Mouse (Mus musculus) retina, postnatal 7 days (tissue): Measurements from ENCODE around the gene Dydc1.
"Not testable (repeated sequence)": the region's sequence is repeated elsewhere in the genome, so short reads cannot be mapped to it uniquely, and the experiment has no call there.

Source experiments
- DNase-seq: peaks from one replicate; pipeline ENCODE4 v3.0.0-alpha.2; 2012; ENCODE audit warnings: low read depth, low spot score

Gene Dydc1

DNA sequence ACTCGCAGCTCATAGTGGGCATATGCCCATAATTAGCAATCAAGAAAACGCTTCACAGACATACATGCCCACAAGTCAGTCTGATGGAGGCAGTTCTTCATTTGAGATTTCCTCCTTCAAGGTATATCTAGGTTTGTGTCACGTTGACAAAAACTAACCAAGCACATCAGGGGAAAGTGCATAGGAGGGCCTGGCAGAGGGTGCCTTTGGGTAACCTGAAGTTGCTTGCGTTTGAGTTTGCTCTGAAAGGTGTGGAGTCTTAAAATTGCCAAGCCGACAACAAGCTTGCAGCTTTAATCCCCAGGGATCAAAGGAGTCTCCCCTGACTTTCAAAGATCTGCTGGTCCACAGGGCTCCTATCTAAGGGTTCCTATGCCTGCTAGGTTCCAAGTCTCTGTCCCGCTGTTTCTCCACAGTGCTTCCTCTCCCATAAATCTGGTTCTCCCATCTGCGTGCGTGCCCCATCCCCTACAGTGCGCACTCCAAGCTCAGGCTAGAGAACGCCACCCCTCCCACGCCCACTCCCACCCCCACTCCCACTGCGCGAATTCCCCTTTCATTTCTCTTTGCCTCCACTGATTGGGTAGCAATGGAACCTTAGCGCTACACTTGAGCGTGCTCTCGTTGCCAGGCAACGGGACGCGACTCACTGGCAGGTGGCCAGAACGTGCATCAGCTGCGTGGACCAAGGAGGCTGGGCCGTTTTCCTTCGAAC lies at the start of gene Dydc1:
TSS of gene Dydc1 (plus strand) at position 683 of the 715 bp plus-strand sequence.
- peak; percentile 49 for DNase-seq

DNA sequence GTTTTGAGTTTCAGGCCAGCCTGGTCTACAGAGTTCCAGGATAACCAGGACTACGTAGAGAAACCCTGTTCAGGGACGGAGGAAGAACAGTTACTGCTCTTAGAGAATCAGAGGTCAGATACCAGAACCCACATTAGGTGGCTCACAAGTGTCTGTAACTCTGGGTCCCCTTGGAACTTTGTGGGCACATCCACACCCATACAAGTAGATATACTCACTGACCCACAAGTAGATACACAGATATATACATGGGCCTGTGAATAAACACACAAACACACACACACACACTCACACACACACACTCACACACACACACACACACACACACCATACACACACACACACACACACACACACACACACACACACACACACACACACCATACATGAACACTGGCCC lies 47.6 kb upstream of the Dydc1 start:
- DNase-seq: no peak

DNA sequence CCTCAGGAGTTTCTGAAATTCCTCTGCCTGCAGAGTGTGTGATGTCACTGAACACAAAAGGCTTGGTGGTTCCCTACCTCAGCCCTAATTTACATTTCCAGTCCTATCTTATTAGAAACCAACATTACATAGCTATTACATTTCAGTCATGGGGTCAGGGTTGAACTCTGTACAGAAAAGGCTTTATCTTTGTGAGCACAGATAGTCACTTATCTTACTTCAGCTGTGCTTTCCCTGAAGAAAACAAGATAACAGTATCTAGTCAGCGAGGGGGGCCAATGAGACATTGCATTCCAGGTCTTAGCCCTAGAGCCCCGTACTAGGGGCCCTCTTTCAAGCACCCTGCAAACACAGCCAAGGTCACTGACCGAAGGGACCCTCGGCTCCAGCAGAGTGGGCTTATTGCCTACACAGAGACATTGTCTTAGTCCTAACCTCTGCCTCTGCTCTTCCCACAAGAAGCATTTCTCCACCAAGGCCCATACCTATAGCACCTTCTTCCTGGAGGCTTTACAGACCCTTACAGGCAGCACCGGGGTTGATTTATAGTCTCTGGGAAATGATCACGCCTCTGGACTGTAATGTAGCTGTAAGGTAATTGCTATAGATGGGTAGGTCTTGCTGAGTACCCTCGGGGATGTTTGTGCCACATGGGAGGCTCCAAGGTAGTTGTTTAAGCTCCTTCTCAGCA lies 47.0 kb upstream of the Dydc1 start:
- DNase-seq: no peak

DNA sequence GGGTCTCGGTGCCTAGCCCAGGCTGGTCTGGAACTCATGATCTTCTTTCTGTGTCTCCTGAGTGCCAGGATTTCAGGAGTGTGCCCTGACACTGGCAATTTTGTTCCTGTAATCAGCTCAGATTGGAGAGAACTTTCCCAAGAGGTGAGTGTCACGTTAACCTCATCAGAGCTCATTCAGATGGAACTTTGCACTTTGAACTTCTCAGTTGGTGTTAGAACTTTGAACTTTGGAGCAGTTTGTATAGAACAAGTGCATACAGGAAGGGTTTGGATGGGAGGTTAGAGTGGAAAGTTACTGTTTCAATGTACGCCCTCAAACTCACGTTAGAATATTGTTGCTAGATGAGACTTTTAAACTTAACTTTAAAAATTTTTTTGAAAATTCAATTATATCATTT lies 43.4 kb upstream of the Dydc1 start:
- DNase-seq: no peak

DNA sequence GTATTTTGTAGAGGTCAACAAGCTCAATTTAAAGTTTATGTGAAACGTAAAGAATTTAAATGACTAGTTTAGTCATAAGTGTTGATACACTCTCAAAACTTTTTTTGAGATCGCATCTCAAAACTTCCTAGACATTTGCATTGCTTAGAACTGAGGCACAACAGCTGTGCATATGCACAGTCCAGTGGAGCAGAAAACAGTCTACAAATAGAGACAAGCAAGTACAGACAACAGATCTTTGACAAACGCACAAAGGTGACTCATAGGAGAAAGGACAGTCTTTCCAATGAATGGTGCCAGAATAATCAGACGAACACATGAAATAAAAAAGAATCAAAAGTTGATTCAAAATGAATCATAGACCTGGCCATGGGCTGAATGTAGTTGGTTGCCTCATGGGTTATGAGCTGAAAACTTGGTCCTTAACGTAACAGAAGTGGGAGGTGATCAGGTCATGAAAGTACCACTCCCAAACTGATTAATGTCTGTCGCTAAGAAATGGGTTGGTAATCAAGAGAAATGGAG lies 41.7 kb upstream of the Dydc1 start:
- no peak for DNase-seq

DNA sequence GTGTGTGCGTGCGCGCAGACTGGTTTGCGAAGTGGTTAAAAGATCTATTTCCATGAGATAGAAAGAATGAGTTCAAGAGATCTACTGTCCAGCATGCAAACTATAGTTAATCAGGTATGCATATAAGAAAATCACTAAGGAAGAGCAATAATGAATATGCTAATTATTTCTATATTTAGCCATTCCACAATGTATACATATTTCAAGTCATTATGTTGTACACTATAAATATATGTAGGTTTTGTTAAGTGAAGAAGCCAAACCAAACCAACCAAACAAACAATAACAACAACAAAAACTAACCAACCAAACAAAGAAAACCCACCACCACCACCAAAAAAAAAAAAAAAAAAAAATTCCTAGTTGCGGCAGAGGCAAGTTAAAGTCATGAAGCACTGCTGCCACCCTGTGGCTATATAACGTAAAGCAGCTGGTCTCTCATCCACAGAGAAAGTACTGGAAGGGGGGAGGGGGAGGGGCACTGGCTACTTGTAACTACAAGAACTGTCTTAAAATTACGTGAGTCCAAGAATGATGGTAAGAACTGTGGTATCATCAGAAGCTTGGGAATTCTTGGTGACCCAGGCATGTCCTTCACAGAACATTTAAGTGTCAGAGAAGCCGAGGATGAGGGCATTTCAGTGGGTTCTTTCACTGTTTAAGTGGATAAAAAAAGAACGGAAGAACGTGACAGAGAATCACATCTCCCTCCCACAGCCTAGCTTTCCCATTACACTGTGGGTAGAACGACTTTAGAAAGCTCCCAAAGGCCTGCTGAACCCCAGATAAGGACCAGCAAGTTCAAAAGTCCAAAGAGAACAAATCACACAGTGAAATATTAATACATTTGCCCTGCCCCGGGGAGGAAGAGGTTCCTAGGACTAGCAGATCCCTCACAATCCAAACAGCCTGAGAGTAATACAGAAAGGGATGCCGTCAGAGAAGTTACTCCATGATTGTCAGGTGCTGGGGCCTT lies 39.3 kb upstream of the Dydc1 start:
- peak; percentile 83 for DNase-seq

DNA sequence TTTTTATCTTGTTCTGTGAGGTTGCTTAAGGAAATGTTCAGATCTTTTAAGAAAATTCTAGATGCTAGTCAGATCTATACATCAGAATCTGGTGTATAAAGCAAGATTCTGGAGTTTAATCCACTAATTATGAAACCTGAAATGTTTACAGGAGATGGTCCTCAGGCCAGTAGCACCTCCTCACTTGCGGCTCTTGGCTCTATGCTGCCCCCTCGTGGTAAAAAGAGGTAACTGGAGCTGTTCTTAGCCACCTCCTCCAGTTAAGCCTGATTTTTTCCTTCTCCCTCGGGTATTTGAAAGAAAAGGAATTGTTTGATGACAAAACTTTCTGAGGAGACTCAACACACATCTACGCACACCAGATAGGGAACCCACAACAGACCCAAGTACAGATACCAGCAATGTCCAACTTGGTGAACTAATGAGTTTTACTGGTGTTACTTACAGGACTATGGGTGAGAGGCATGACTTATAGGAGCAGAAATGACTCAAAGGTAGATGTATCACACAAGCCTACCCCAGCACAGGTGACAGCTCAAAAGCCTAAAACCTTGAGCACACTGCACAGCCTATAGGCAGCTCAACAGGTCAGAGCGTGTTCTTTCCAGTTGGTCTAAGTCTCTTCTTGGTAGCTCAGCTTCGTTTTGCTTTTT lies 37.4 kb upstream of the Dydc1 start:
- DNase-seq: peak; percentile 41

DNA sequence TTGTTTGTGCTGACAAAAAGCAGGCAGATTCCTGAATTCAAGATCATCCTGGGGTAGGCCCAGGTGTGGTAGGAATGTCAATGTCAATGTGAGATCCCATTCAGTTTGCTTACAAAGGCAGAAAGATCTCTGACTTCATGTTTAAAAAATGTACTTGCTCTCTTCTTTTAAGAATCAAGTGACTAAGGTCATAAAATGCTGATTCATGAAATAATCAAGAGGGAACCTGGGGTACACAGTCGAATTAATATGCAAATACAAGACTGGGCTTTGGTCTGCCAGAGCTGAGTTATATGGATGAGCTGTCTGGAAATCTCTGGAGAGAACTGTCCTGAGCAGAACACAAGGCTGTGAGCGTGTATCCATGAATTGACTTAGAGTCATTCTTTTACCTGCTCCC lies 25.3 kb upstream of the Dydc1 start:
- DNase-seq: no peak

DNA sequence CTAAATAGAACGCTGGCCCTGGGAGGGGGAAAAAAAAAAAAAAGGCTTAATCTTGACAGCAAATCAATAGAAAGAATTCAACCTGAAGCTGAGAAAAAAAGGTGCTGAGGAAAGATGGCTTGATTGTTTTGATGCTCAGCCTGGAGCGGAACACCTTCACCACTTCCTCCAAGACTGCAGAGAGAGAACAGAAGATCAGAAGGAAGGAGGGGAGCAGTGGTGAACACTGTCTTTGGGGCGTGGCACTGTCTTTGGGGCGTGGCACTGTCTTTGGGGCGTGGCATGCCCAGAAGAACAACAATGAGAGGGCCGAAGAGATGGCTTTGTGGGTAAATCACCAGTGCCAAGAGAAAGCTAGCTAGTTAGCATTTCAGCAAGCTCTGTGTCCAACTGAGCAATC lies 22.2 kb upstream of the Dydc1 start:
- no peak for DNase-seq

DNA sequence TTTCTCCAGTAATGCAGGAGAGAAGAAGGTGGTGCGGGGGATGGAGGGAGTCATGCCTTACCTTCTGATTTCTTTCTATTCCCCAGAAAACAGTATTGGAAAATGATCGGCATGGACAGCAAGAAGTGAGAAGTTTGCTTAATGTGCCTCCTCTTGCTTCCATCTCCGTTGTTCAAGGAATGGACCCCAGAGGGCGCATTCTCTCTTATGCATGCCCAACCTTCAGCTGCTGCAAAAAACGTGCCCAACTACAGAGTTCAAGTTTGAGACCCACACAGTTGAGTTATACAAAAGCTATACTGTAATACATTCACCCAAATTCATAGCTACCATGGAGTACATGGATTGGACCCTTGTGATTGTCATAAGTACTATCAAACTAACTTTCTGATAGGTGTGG lies 20.2 kb upstream of the Dydc1 start:
- no peak for DNase-seq

DNA sequence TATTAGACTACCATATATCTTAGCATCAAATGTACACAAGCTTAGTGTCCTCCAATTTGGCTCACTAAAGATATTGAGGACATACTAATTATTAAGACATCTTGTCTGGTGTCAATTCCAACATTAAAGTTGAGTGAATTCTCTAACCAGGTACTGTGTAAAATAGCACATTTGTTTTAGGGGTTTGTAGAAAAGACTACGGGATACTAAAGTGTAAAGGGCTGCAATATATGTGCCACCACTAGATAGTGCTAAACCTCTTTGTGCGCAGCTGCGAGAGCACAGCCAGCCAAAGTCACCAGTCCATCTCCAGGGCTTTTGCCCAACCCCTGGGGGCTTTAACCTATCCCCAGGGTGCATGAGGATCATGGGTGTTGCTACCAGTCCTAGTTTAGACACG lies 19.5 kb upstream of the Dydc1 start:
- DNase-seq: not testable (repeated sequence)

DNA sequence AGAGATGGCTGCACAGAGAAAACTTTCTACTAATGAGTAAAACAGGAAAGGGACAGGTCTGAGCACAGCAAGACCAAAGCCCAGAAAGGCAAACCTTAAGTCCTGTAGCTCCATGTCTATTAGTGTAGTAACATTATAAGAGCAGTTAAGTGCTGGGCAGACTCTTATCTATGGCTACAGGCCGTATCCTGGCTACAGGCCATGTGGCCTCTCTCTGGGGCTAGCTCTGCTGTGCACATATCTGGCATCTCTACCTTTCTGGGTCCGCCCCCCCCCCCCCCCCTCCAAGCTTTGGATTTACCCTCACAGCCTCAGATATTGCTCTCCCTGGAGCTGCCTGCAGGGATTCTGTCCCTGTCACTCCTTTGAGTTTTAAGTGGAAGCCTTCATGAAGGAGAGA lies 7.5 kb upstream of the Dydc1 start:
- no peak for DNase-seq

DNA sequence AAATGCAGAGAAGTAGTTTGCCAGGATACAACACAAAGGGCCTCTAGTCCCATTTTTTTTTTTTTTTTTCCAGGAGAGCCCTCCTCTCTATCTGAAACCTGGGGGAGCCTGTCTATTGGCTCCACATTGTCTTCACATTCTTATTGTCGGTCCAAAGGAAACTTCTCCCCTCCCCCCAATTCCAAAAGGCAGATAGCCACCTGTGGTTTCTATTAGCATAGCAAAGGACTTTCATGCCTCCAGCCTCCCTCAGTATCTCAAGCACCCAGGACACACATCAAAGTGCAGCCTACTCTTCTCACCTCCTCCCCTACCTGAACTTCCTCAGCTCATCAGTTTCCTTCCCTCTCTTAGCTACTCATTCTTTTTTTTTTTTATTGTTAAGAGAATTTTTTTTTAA lies 6.3 kb upstream of the Dydc1 start:
- no peak for DNase-seq

DNA sequence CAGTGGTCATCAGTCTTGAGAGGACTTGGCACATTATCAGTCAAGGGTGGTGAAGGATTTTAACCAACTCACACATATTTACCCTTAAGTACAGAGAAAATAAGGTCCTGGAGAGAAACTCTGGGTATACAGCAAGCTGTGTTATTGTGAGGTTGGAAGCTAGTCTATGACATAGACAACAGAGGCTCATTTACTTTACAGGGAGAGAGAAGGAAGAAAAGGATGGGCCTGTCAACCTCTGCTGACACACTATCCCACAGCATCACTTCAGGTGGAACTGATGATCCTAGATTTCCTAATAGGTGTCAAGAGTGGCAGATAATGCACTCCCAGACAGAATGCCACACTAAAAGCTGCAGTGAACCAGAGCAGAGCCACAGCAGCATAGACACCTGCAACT lies 3.6 kb upstream of the Dydc1 start, which contains the start of gene Dydc2:
TSS of gene Dydc2 (minus strand) at position 101 of the 400 bp plus-strand sequence.
- DNase-seq: no peak

DNA sequence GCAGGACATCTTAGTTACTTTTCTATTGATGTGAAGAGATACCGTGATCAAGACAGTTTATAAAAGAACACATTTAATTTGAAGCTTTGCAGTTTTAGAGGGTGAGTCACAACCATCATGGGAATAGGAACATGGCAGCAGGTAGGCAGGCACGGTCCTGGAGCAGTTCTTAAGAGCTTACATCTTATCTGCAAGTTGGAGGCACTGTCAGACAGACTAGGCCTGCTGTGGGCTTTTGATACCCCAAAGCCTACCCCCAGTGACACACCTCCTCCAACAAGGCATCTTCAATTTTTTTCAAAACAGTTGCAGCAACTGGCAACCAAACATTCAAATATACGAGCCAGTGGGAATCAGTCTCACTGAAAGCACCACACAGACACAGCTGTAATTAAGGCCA lies 2.4 kb upstream of the Dydc1 start:
- DNase-seq: no peak

DNA sequence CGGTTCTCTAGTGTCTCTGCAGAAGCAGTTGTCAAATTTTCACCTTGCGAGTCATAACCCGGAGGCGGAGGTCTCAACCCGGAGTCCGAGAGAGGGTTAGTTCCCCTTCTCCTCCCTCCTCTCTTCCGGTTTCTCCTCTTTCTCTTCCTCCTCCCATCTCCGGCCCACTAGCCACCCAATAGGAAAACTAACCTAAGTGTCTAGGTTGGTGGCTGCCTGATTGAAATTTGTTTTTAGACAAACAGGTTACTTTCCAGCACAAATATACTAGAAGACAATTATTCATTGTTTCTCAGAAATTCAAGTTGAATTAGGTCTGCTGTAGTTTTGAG lies 199 bp downstream of the Dydc1 start:
- DNase-seq: no peak

DNA sequence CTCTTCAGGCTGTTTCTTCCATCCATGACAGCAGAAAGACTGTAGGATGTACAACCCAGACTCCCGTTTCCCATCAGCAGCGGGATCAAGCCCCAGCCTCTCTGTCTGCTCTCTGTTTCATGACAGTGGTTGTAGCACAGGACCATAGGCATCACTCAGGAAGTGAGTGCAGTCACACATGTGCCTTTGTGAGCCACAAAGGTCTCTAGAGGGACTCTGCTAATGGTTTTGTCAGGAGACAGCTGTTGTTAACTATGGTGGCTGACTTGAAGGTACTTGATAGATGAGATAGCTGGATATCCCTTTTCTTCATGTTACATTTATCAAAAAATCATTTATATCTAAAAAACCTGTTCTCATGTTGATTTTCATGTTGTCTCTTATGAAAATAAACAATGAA lies 9.7 kb downstream of the Dydc1 start:
- DNase-seq: no peak

DNA sequence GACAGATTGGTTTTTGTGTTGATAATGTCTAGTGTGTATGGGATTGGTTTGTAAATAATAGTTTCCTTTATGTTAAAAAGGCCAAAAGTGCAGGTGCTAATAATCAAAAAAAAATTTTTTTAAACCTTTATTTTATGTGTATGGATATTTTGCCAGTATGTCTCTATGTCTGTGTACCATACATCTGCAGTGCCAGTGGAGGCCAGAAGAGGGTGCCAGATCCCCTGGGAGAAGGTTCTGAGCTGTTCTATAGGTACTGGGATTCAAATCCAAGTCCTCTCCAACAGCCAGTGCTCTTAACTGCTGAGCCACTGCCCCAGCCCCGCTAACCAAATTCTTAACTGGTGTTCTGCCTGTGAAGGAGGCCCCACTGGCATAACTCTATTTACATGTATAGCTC lies 14.8 kb downstream of the Dydc1 start:
- no peak for DNase-seq

DNA sequence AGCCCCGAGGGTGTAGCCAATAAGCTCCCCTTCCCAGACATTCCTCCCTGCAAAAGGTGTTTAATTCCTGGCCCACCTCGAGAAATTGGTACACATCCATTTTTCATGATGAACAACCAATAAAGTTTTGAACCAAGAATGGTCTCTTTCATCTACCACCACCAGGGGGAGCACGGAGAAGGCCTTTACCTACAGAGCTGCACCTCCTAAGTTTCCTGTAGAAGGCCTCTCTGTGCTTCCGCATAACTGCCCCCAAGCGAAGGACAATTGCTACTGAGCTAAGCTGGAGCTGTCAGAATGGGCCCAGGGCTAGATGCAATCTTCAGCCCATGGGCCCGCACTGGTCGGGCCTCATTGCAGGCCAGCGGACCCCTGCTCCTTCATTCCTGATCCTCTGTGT lies 18.1 kb downstream of the Dydc1 start:
- DNase-seq: no peak

DNA sequence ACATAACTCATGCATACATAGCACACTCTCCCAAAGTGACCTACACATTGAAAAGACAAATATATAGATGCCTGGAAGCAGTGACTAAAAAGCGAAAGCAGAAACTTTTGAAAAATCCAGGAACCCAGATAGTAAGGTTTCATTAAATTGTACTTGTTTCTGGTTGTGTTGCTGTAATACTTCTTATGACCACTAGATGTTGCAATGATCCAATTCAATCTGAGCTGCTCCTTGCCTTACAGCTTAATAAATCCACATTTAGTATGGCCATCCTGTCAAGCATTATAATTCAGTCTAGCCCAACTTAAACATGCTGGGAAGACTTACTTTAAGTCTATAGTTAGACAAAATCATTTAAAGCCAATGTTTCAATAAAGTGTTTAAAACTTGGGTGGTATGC lies 21.4 kb downstream of the Dydc1 start:
- no peak for DNase-seq

DNA sequence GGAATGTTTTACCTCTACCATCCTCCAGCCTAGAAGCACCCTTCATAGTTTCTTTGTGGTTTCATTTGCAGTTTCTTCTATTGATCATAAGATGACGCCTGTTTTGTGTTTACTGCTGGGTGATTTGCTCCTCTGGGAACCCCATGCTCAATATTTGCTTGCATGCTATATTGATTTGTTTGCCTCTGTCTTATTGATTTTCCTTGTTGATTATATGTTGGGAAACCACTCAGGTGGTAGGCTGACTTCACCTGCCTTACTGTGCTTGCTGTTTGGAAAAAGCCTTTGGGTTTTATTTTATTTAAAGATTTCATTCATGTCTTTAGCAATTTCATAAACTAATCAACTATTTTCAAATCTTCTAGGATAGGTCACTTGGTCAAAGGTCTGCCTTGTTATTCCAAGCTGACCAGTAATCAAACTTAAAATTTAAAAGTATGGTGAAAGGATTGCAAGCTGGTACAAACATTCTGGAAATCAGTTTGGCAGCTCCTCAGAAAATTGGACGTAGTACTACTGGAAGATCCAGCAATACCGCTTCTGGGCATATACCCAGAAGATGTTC lies 23.7 kb downstream of the Dydc1 start:
- no peak for DNase-seq
